Mouse (Mus musculus): Measurements from ENCODE around the gene Acsl1. TPM values are rescaled to one million over a fixed set of nuclear protein-coding genes. Genes with fewer than 3 reads are reported as not detected.
"Not testable (repeated sequence)": the region's sequence is repeated elsewhere in the genome, so short reads cannot be mapped to it uniquely, and the experiment has no call there.

Acsl1 gene
- polyA plus RNA-seq, 1 experiment from 2014 or later = 21.2 TPM

DNA sequence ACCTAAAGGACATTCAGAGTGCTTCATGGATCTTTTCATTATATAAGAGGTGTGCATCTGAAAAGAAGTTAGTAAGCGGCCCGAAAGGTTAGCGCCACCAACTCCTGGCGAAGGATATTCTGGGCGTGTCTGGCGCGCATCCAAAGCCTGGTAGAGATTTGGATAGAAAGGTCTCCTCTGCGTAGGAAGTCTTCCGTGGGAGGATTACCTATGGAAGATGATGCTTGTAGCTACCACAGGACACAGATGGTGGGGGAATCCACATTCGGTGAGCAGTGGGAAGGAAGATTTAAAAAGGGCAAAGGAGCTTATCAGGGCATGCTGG, 81.6 kb downstream of the Acsl1 start:
- H3K4me1 ChIP-seq = peaks cover 11% of the 10 kb centered on the region
- peak overlapping the region; percentile 89 for H3K4me3 ChIP-seq
- no peaks in the 10 kb centered on the region for H3K9me3 ChIP-seq
- H3K36me3 ChIP-seq = peaks cover 16% of the 10 kb centered on the region
- H3K27me3 ChIP-seq (ENCODE audit: insufficient read depth, poor library complexity, severe bottlenecking) = no peaks in the 10 kb centered on the region
- H3K27ac ChIP-seq = peak overlapping the region; percentile 83; the same call in 1 of the 2 replicates
- WGBS = 3% methylated on average over 10 of the region's 10 CpGs
- no peak for DNase-seq (ENCODE audit: low spot score)

DNA sequence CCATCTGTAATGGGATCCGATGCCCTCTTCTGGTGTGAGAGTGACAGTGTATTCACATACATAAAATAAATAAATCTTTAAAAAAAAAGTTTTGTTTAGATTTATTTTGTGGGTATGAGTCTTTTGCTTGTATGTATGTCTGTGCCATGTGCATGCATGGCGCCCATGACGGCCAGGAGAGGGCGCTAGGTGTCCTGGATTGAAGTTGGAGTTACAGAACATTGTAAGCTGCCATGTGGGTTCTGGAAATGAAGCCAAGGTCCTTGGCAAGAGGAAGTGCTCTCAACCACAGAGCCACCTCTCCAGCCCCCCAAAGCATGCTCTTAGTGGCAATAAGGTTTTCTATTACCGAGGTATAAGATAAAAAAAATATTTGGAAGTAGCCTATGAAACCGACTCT, 88.6 kb downstream of the Acsl1 start:
- Histone ChIP-seq H3K4me1 (no peaks in the 10 kb centered on the region), H3K4me3 (no peak overlapping the region), H3K36me3 (peaks cover 58% of the 10 kb centered on the region), H3K27me3 (ENCODE audit: insufficient read depth, poor library complexity, severe bottlenecking) (no peaks in the 10 kb centered on the region), H3K9me3 (no peaks in the 10 kb centered on the region), H3K27ac (no peak overlapping the region)
- 78% methylated on average over 6 of the region's 6 CpGs for WGBS
- no peak for DNase-seq (ENCODE audit: low spot score)

DNA sequence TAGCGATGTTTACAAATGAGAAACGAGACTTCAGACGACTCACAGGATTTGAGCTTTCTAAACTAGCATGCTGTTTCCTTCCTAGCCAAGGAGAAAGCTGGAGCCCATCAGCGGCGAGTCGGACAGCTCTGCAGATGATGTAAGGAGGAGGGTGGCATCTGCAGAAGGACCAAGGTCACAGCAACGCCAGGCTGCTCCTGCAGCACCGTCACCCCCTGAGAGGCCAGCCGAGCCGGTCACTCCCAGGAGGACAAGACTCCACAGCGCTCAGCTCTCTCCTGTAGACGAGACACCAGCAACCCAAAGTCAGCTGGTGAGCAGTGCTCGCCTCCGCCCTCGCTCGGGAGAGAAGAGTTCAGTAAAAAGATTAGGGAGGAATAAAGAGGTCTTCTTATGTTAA, 91.5 kb downstream of the Acsl1 start:
- 87% methylated on average over 16 of the region's 16 CpGs for WGBS
- no peak for DNase-seq (ENCODE audit: low spot score)
- peaks cover 51% of the 10 kb centered on the region for H3K36me3 ChIP-seq
- no peak overlapping the region for H3K27ac ChIP-seq
- H3K9me3 ChIP-seq = no peaks in the 10 kb centered on the region
- H3K4me3 ChIP-seq = no peak overlapping the region
- H3K27me3 ChIP-seq (ENCODE audit: insufficient read depth, poor library complexity, severe bottlenecking) = no peaks in the 10 kb centered on the region
- H3K4me1 ChIP-seq = no peaks in the 10 kb centered on the region

DNA sequence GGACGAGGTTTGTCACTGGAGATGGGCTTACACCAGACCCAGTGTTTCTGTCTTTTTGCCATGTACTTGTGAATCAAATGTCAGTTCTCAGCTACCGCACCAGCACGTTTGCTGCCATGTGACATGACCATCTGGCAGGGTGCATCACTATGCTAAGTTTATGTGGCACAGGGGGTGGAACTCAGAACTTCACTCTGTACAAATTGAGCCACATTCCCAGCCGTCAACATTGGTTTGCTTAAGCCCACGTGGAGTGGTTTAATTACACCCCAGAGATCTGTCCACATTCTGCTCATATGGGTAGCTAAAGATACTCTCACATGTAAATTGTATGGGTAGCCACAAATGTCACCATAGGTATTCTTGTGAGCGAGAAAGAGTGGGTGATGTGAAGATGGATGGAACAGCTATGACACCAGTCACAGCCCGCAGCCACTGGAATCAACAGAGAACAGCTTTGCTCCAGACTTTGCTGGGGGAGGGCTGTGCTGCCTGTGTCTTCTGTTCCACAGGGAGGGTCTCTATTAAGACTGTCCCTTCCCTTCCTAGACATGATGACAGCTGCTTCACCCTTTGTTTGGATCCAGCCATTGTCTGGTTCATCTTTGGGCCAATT, 96.2 kb downstream of the Acsl1 start:
- DNase-seq (ENCODE audit: low spot score) = no peak
- 89% methylated on average over 7 of the region's 7 CpGs for WGBS
- no peak overlapping the region for H3K4me3 ChIP-seq
- no peaks in the 10 kb centered on the region for H3K4me1 ChIP-seq
- H3K27ac ChIP-seq = no peak overlapping the region
- H3K9me3 ChIP-seq = no peaks in the 10 kb centered on the region
- peaks cover 39% of the 10 kb centered on the region for H3K36me3 ChIP-seq
- no peaks in the 10 kb centered on the region for H3K27me3 ChIP-seq (ENCODE audit: insufficient read depth, poor library complexity, severe bottlenecking)

DNA sequence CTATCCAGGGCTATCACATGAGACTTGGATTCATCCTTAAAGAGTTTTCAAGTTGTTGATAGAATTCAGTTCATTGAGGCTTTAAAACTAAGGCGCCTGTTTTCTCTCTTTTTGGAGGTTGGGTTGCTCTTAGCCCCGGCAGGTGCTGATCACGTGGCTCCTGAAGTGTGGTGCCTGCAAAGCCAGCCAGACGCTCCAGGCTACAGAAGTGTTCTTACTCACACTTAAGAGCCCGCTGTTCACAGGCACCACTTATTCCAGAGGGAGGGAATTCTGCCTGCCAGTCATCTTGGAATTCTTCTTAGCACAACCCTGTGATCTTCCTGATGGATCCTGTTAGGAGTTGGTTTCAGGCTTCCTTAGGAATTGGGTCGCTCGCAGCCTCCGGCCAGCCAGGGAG, 97.1 kb downstream of the Acsl1 start:
- no peak overlapping the region for H3K27ac ChIP-seq
- WGBS = 72% methylated on average over 8 of the region's 8 CpGs
- no peak overlapping the region for H3K4me3 ChIP-seq
- H3K9me3 ChIP-seq = no peaks in the 10 kb centered on the region
- no peaks in the 10 kb centered on the region for H3K27me3 ChIP-seq (ENCODE audit: insufficient read depth, poor library complexity, severe bottlenecking)
- no peaks in the 10 kb centered on the region for H3K4me1 ChIP-seq
- DNase-seq (ENCODE audit: low spot score) = peak; percentile 64
- peaks cover 37% of the 10 kb centered on the region for H3K36me3 ChIP-seq

DNA sequence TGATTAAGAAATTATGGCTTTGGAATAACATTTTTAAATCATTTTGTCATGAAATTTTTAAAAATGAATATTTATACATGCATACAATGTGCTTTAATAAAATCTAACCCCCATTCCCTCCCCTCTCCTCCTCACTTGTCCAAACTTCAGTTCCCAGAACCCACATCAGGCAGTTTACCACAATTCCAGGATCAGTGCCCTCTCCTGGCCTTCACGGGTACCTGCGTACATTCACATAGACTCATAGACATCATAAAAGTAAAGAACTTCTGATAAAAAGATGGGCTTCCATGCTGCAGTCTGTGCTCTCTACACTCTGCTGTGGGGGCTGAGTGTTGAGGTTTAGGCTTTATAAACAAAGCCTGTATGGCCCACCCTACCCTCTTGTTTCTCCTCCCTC, 98.1 kb downstream of the Acsl1 start:
- Histone ChIP-seq H3K4me3 (no peak overlapping the region), H3K4me1 (no peaks in the 10 kb centered on the region), H3K36me3 (peaks cover 38% of the 10 kb centered on the region), H3K9me3 (no peaks in the 10 kb centered on the region), H3K27ac (no peak overlapping the region), H3K27me3 (ENCODE audit: insufficient read depth, poor library complexity, severe bottlenecking) (no peaks in the 10 kb centered on the region)
- WGBS = 85% methylated on average over 2 of the region's 2 CpGs
- DNase-seq (ENCODE audit: low spot score) = no peak

DNA sequence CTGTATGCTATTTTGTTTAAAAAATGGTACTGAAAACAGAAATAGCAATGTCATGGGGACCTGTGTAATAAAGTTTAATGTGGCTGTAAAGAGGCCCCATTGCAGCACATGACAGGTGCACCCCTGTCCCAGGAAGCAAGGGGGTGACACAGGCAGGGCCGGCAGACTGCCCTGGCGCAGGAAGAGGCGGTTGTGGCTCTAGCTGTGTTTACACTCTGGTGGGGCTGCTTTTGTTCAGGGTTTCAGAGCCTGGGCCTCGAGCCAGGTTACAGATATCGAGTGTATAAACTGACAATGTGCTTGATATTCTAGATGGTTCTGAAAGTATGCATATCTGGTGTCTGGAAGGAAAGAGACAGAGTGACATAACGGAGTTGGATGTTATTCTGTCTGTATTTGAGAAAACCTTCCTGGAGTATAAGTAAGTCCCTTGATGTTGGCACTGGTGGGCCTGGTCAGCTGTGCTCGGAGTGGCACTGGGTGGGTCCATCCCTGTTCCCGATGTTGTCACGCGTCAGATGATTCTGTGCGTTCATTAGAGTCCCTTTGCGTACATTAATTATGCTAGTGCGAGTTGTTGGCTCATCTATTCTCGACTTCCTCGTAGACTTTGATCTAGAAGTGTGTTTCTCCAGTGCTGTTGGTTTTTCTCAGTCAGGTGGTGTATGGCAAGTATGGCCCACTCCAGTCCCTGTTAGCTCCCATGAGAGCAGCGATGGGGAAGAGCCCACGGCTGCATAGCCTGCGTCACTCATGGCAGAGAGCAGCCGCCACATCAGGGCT, 99.0 kb downstream of the Acsl1 start:
- no peak overlapping the region for H3K27ac ChIP-seq
- WGBS = 91% methylated on average over 19 of the region's 19 CpGs

DNA sequence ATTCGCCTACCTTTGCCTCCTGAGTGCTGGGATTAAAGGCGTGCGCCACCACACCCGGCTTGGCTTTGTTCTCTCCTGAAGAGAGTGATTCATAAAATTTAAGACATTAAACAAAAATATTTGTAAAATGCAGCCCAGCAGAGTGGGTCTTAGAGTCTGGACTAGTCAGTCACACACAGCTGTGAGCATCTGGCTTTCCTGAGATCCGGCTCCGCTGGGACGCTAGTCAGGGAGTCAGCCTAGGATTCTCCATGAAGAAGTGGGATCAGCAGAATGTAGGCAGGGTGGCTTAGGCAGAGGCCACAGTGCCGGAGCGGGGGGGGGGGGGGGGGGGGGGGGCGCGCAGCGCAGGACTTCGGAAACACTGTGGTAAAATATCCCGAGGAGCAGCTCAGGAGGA, 99.8 kb downstream of the Acsl1 start:
- 93% methylated on average over 9 of the region's 14 CpGs for WGBS
- Histone ChIP-seq H3K27ac (no peak overlapping the region), H3K4me3 (no peak overlapping the region), H3K27me3 (ENCODE audit: insufficient read depth, poor library complexity, severe bottlenecking) (no peaks in the 10 kb centered on the region), H3K4me1 (no peaks in the 10 kb centered on the region), H3K36me3 (peaks cover 43% of the 10 kb centered on the region), H3K9me3 (no peaks in the 10 kb centered on the region)
- no peak for DNase-seq (ENCODE audit: low spot score)

More for the DNA sequence above, 99.0 kb downstream of the Acsl1 start:
- H3K4me1 ChIP-seq = no peaks in the 10 kb centered on the region
- H3K9me3 ChIP-seq = no peaks in the 10 kb centered on the region
- DNase-seq (ENCODE audit: low spot score) = peak; percentile 66
- no peaks in the 10 kb centered on the region for H3K27me3 ChIP-seq (ENCODE audit: insufficient read depth, poor library complexity, severe bottlenecking)
- no peak overlapping the region for H3K4me3 ChIP-seq
- H3K36me3 ChIP-seq = peaks cover 43% of the 10 kb centered on the region

DNA sequence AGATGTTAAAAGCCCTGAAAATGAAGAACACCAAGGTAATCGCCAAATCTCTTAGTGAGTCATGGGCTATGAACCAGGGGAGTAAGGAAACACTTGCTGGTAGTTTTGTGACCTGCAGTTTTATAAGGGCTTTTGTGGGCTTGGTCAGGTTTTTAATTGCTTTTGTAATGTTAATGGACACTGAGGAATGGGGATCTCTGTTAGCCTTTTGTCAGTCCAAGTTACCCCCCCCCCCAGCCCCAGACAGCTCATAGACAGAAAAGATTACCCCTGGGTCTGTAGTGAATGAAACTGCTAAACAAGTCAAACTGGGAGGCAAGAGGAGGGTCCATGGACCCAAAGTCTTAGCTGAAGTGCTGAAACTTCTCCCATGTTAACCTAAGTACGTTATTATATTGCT, 102.6 kb downstream of the Acsl1 start:
- H3K27me3 ChIP-seq (ENCODE audit: insufficient read depth, poor library complexity, severe bottlenecking) = no peaks in the 10 kb centered on the region
- H3K9me3 ChIP-seq = no peaks in the 10 kb centered on the region
- H3K4me3 ChIP-seq = no peak overlapping the region
- no peak for DNase-seq (ENCODE audit: low spot score)
- no peak overlapping the region for H3K27ac ChIP-seq
- WGBS = 91% methylated on average over 2 of the region's 2 CpGs
- H3K4me1 ChIP-seq = no peaks in the 10 kb centered on the region
- H3K36me3 ChIP-seq = peaks cover 65% of the 10 kb centered on the region

DNA sequence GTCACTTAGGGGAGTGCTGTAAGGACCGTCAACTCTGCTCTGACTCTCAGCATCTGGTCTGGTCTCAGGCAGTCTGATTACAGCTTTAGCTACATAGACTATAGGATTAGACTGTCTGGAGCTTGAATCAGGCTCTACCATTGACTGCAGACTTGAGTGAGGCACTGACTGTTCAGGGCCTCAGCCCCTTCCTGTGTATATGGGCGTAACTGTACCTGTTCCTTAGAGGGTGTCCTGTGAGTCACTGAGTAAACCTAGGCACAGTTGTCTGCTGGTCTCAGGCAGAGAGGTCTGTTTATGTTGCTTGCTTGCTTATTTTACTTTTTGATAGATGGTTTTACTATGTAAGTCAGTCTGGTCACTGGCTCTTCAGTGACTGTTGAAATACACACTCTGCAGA, 103.1 kb downstream of the Acsl1 start:
- Histone ChIP-seq H3K36me3 (peaks cover 70% of the 10 kb centered on the region), H3K9me3 (no peaks in the 10 kb centered on the region), H3K27me3 (ENCODE audit: insufficient read depth, poor library complexity, severe bottlenecking) (no peaks in the 10 kb centered on the region), H3K4me3 (no peak overlapping the region), H3K27ac (no peak overlapping the region), H3K4me1 (no peaks in the 10 kb centered on the region)
- DNase-seq (ENCODE audit: low spot score) = no peak
- 87% methylated on average over 2 of the region's 2 CpGs for WGBS

DNA sequence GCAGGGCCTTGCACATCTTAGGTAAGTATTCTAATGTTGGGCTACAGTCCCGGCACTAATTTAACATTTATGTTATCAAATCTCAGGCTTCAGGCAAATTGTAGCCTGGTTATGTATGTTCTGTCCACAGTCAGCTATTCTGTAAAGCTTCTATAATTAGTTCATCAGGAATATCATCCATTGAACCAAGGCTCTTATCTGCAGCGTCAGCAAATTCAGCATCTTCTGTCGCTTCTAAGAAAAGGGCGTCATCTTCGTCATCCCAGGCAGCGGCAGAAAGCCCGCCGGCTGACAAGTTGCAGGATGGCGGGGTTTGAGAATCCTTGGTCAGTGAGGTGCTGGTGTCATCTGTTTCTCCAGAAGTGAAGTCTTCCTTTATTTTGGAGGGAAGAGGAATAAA, 108.0 kb downstream of the Acsl1 start:
- peaks cover 67% of the 10 kb centered on the region for H3K36me3 ChIP-seq
- no peaks in the 10 kb centered on the region for H3K4me1 ChIP-seq
- WGBS = 90% methylated on average over 9 of the region's 9 CpGs

DNA sequence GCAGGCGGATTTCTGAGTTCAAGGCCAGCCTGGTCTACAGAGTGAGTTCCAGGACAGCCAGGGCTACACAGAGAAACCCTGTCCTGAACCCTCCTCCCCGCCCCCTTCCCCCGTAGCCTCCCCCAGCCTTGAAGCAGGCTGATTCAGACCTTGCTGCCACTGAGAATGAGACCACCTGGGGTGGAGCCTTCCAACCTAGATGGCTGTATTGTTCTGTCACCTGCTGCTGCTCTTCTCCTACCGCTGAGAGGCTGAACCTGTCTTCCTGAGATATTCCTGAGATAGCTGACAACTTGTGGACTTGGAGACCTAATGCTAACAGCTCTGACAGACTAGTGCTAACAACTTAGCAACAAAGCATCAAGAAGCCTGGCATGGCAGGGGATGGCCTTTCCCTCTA, 113.5 kb downstream of the Acsl1 start:
- DNase-seq (ENCODE audit: low spot score); H3K27me3 ChIP-seq (ENCODE audit: insufficient read depth, poor library complexity, severe bottlenecking); H3K9me3 ChIP-seq; H3K4me3 ChIP-seq; H3K27ac ChIP-seq; H3K4me1 ChIP-seq: not testable (repeated sequence)
- peaks cover 26% of the 10 kb centered on the region for H3K36me3 ChIP-seq
- 61% methylated on average over 4 of the region's 4 CpGs for WGBS

More for the DNA sequence above, 108.0 kb downstream of the Acsl1 start:
- Histone ChIP-seq H3K9me3 (no peaks in the 10 kb centered on the region), H3K27me3 (ENCODE audit: insufficient read depth, poor library complexity, severe bottlenecking) (no peaks in the 10 kb centered on the region), H3K4me3 (no peak overlapping the region), H3K27ac (no peak overlapping the region)
- DNase-seq (ENCODE audit: low spot score) = no peak

DNA sequence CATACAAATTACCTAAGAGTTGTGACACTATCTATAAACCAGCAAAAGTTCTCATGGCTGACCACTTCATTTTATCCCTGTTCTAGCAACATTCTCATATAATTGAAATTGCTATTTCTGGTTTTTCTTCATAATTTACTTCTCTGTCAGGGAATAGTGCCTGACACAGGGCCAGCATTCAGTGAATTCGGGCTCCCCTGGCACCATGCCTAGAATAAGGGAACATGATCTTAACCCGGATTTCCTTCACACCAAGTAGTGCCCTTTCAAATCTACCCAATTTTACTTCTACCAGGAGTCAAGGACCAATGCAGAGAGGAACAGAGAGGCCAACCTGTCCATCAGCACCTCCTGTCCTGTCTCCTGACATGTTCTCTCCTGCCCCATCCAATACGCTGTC, 114.7 kb downstream of the Acsl1 start:
- WGBS = 84% methylated on average over 3 of the region's 3 CpGs
- DNase-seq (ENCODE audit: low spot score) = no peak

More for the DNA sequence above, 114.7 kb downstream of the Acsl1 start:
- H3K27ac ChIP-seq = no peak overlapping the region
- no peaks in the 10 kb centered on the region for H3K4me1 ChIP-seq
- H3K36me3 ChIP-seq = peaks cover 15% of the 10 kb centered on the region; the same call in 1 of the 2 replicates
- H3K4me3 ChIP-seq = no peak overlapping the region
- no peaks in the 10 kb centered on the region for H3K27me3 ChIP-seq (ENCODE audit: insufficient read depth, poor library complexity, severe bottlenecking)
- no peaks in the 10 kb centered on the region for H3K9me3 ChIP-seq

Measured in heart, embryonic 10.5 days (tissue).